Mouse (Mus musculus): ENCODE measurements at regions not wholly inside any gene's neighbourhood (a gene's known extent, or its start where the extent isn't known, plus 50 kb on each side); places are given as distances from the start of the nearest gene placed in this dataset.

DNA sequence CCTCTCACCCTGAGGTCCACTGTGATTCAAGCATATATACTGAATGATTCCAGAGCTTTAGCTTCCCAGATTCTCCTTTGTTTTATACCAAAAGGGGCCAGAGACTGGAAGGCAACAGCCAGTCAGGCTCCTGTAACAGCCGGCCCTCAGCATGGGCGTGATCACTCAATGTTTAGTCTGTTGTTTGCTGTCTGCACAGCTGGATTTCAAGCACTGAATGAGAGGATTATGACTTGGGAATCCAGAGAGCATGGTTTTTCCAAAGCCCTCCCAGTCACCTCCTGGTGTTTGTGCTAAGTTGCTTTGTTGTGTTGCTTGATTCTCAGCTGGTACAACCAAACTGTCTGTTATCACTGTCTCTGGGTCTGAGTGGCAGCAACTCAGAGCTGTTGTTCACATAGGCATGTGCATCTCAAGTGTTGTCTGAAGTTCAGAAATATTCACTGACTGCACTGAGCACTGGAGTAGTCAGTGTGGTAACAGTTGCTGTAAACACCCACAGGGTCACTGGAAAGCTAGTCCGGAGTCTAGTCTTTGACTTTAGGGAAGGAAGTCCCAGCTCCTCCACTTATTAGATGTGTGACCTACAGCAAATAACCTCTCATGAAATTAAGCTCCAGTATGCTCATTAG, 196.9 kb upstream of the Fggy start:
- TF ChIP-seq CTCF (IDR thresholded peaks at IDR 0.05; ENCODE audit: control insufficient read depth, insufficient read depth, insufficient read length) (no peak), FOSL1 (IDR thresholded peaks at IDR 0.05; ENCODE audit: insufficient read depth, low read length, poor library complexity, severe bottlenecking) (no peak), MYOD1 (IDR thresholded peaks at IDR 0.05; ENCODE audit: control insufficient read depth, insufficient read length, low read depth) (no peak), USF1 (IDR thresholded peaks at IDR 0.05; ENCODE audit: low read depth) (no peak), MYOG (IDR thresholded peaks at IDR 0.05; ENCODE audit: control insufficient read depth, extremely low read depth, insufficient read length) (no peak)
